In genomic region chr4:130252441-130253157, GRCm38 (mm10) we compare ENCODE assay signal across 8 mouse cellular contexts. TPM values are rescaled to one million over a fixed set of nuclear protein-coding genes. Genes with fewer than 3 reads are reported as not detected.
DNase-seq lines count a peak whose midpoint lies in the region; ATAC-seq lines count a peak whose summit lies in the region.

No protein-coding gene starts in this region.

- no peak for ATAC-seq in CD4-positive, CD25-positive, alpha-beta regulatory T cell, adult 4 months

- DNase-seq in CD4-positive, CD25-positive, alpha-beta regulatory T cell, adult 2 months (ENCODE audit: low read depth, low spot score), result peak; percentile 20
- peak; percentile 92 for DNase-seq in spleen, adult 12 weeks (ENCODE audit: low spot score)
- no peak for DNase-seq in spleen, adult 18-20 months
- DNase-seq in kidney, postnatal 25 days, result peak; percentile 20 to 50
- DNase-seq in testis, postnatal 10 days (ENCODE audit: low spot score), result peak; percentile 79
- DNase-seq in cerebellum, postnatal 4 days (ENCODE audit: low spot score in 2 of 2), result no peak
- no peak for DNase-seq in right cerebral cortex, postnatal 10 days (ENCODE audit: low spot score in 2 of 2)

RNA-seq across cellular contexts. Expression of gene Serinc2, which starts 26.4 kb away (rescaled TPM):
- 1 to 10 TPM in 1 of 2 experiments, under 1 TPM in 1; 0.34 to 1.2 TPM for polyA plus RNA-seq in CD4-positive, CD25-positive, alpha-beta regulatory T cell, adult 4 months (2017; shearing (Covaris generic))

RNA-seq across cellular contexts. Expression of gene Gm853, which starts 30.4 kb away (rescaled TPM):
- polyA plus RNA-seq in CD4-positive, CD25-positive, alpha-beta regulatory T cell, adult 4 months (2017; shearing (Covaris generic)), result not detected

RNA-seq across cellular contexts. Expression of gene Fabp3, which starts 55.8 kb away (rescaled TPM):
- not detected for polyA plus RNA-seq in CD4-positive, CD25-positive, alpha-beta regulatory T cell, adult 4 months (2017; shearing (Covaris generic))

RNA-seq across cellular contexts. Expression of gene Gm10570, which starts 55.9 kb away (rescaled TPM):
- not detected for polyA plus RNA-seq in CD4-positive, CD25-positive, alpha-beta regulatory T cell, adult 4 months (2017; shearing (Covaris generic))

Comparison
In these comparisons a context has a peak if more than half of its experiments do, and no peak if none do; other contexts are left out.
1. DNase-seq: peak in CD4-positive, CD25-positive, alpha-beta regulatory T cell, adult 2 months (single experiment), spleen, adult 12 weeks (single experiment), kidney, postnatal 25 days (2 of 2) and testis, postnatal 10 days (single experiment); none in spleen, adult 18-20 months (0 of 2), cerebellum, postnatal 4 days (0 of 2) and right cerebral cortex, postnatal 10 days (0 of 2).